Mouse (Mus musculus) E14TG2a.4 (cell line): ENCODE measurements around the gene Ddt.

Experiments
- CTCF ChIP-seq: conservative IDR thresholded peaks from 2 replicates; pipeline ENCODE4 v1.5.1; 2014; ENCODE audit warnings: low read length
- POU5F1 ChIP-seq: IDR thresholded peaks from 2 replicates; pipeline ENCODE4 v1.6.1; 2014; ENCODE audit warnings: low read length, borderline replicate concordance

DNA sequence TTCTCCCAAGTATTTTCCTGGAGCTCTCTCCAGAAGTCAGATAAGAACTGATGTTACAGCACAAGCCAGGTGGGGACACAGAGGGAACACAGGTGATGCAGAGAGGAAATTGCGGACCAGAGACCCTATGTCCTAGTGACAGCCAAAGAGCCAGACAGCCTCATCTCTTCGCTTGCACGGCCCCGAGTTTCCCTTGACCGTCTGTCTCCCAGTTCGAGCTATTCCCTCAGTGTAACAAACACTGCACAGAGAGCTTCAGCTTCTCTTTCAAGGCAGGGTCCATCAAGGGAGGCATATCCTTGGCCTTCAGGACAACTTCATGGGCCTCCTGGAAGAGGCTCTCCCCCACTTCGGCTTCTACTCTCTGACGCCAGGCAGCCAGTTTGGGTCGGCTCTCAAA, 1.4 kb upstream of the Ddt start:
- TF ChIP-seq POU5F1, result no peak
- no peak for TF ChIP-seq CTCF
